Mouse (Mus musculus): ENCODE results near the gene Tomm40l. TPM values are rescaled to one million over a fixed set of nuclear protein-coding genes. Genes with fewer than 3 reads are reported as not detected.
A peak's percentile ranks its signal among the peaks of the same experiment; 100 is the strongest.

Tomm40l gene
- polyA plus RNA-seq, 1 experiment from 2014 or later, result 6.6 TPM

- Histone ChIP-seq H3K36me3 (replicated peaks; ENCODE audit: insufficient read depth, low read length) (no peaks in the 10 kb centered on the region), H3K27me3 (ENCODE audit: insufficient read depth, low read length) (no peaks in the 10 kb centered on the region), H3K4me1 (ENCODE audit: insufficient read depth) (no peaks in the 10 kb centered on the region), H3K9me3 (ENCODE audit: low read length) (no peaks in the 10 kb centered on the region), H3K4me2 (ENCODE audit: low read depth, low read length) (no peak overlapping the region), H3K27ac (ENCODE audit: low read depth) (no peak overlapping the region), H3K4me3 (ENCODE audit: low read depth, low read length) (no peak overlapping the region), H3K9ac (replicated peaks) (no peak overlapping the region)
- DNase-seq, result no peak
- TF ChIP-seq CTCF (IDR thresholded peaks at IDR 0.05; ENCODE audit: low read depth) (no peak), EP300 (IDR thresholded peaks at IDR 0.05; ENCODE audit: low read depth) (no peak)
- ATAC-seq, result no peak
- 90% methylated on average over 8 of the region's 8 CpGs for WGBS (ENCODE audit: insufficient replicate concordance)
Observed at GRCm38 (mm10) chr1:171172779-171173178, 49.5 kb downstream of the Tomm40l start.

DNA sequence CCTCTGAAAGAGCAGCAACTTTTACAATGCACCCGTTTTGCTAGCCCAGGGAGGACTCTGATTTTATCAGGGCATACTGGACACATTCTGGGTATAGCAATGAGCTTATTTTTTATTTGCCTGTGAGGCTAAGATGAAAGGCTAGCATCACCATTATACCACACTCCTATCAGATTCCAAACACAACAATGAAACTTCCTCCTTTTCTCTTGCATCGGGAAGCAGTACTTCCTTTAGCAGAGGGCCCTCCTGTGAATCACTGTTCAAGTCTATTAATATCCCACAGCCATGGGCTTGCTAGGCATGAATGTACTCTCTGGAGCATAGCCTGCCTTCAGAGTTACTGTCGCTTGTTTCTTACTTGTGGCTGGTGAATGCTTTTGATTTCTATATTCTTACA, 51.2 kb downstream of the Tomm40l start:
- Histone ChIP-seq H3K36me3 (replicated peaks; ENCODE audit: insufficient read depth, low read length) (no peaks in the 10 kb centered on the region), H3K27ac (ENCODE audit: low read depth) (no peak overlapping the region), H3K9me3 (ENCODE audit: low read length) (no peaks in the 10 kb centered on the region), H3K4me1 (ENCODE audit: insufficient read depth) (no peaks in the 10 kb centered on the region), H3K27me3 (ENCODE audit: insufficient read depth, low read length) (no peaks in the 10 kb centered on the region), H3K4me3 (ENCODE audit: low read depth, low read length) (no peak overlapping the region), H3K9ac (replicated peaks) (no peak overlapping the region), H3K4me2 (ENCODE audit: low read depth, low read length) (no peak overlapping the region)
- TF ChIP-seq CTCF (IDR thresholded peaks at IDR 0.05; ENCODE audit: low read depth), result no peak
- 27% methylated on average over 3 of the region's 3 CpGs for WGBS (ENCODE audit: insufficient replicate concordance)
- no peak for DNase-seq
- ATAC-seq, result peak; percentile 27; the same call in 1 of the 2 replicates

DNA sequence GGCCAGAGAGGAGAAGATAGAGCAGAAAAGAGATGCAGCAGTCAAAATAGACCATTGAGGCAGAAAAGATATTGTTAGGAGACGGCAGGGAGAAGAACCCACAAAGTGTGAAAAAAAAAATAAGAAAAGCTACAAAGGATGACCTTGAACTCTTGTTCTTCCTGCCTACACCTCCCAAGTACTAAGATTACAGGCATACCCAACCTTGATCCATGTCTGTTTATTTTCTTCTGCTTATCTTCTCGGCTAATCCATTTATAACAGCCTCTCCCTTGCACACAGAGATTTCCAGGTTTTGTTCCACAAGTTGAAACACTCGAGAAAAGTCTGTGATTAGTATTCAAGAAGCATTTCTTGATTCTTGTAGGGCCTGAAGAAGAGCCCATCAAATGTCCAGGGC, 52.4 kb downstream of the Tomm40l start:
- ATAC-seq (no peak), DNase-seq (no peak)
- Histone ChIP-seq H3K27me3 (ENCODE audit: insufficient read depth, low read length) (no peaks in the 10 kb centered on the region), H3K4me3 (ENCODE audit: low read depth, low read length) (no peak overlapping the region), H3K27ac (ENCODE audit: low read depth) (no peak overlapping the region), H3K36me3 (replicated peaks; ENCODE audit: insufficient read depth, low read length) (no peaks in the 10 kb centered on the region), H3K4me2 (ENCODE audit: low read depth, low read length) (no peak overlapping the region), H3K9ac (replicated peaks) (no peak overlapping the region), H3K9me3 (ENCODE audit: low read length) (no peaks in the 10 kb centered on the region), H3K4me1 (ENCODE audit: insufficient read depth) (no peaks in the 10 kb centered on the region)
- 52% methylated on average over 3 of the region's 3 CpGs for WGBS (ENCODE audit: insufficient replicate concordance)
- no peak for TF ChIP-seq EP300 (IDR thresholded peaks at IDR 0.05; ENCODE audit: low read depth)
- TF ChIP-seq CTCF (IDR thresholded peaks at IDR 0.05; ENCODE audit: low read depth), result no peak

DNA sequence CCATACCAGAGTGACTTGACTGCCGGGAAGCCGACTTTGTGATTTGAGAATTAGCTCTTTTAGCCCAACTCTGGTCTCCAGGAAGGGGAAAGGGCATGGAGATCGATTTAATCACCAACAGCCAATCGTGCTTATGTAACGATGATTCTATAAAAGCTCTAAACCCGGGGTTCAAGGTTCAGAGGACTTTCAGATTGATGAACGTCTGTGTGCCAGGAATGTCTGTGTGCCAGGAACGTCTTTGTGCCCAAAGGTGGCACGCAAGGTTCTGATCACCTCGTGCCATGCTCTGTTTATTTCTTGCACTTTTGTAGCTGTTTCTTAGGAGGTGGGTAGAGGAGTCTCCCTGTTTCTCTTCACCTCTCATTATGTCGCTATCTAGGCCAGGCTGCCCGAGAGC, 53.4 kb downstream of the Tomm40l start:
- H3K27me3 ChIP-seq (ENCODE audit: insufficient read depth, low read length), result no peaks in the 10 kb centered on the region
- no peak overlapping the region for H3K9ac ChIP-seq (replicated peaks)
- no peak overlapping the region for H3K4me2 ChIP-seq (ENCODE audit: low read depth, low read length)
- H3K4me1 ChIP-seq (ENCODE audit: insufficient read depth), result no peaks in the 10 kb centered on the region
- ATAC-seq (no peak), DNase-seq (no peak)
- no peaks in the 10 kb centered on the region for H3K9me3 ChIP-seq (ENCODE audit: low read length)
- no peak overlapping the region for H3K4me3 ChIP-seq (ENCODE audit: low read depth, low read length)
- WGBS (ENCODE audit: insufficient replicate concordance), result 76% methylated on average over 12 of the region's 12 CpGs
- no peaks in the 10 kb centered on the region for H3K36me3 ChIP-seq (replicated peaks; ENCODE audit: insufficient read depth, low read length)
- no peak overlapping the region for H3K27ac ChIP-seq (ENCODE audit: low read depth)
- no peak for TF ChIP-seq CTCF (IDR thresholded peaks at IDR 0.05; ENCODE audit: low read depth)
- no peak for TF ChIP-seq EP300 (IDR thresholded peaks at IDR 0.05; ENCODE audit: low read depth)

Other genes with a start within 250 kb of the Tomm40l start
- gene Fcgr2b, start 246.0 kb downstream of the Tomm40l start, polyA plus RNA-seq (2015; fragmentation: Nextera tagmentation; extraction: Ambion mirVana), result 18.0 and 18.7 TPM in 2 replicates
- gene Fcgr4, start 203.6 kb downstream of the Tomm40l start, polyA plus RNA-seq (2015; fragmentation: Nextera tagmentation; extraction: Ambion mirVana), result 9.4 and 9.7 TPM in 2 replicates
- gene Fcgr3, start 157.6 kb downstream of the Tomm40l start, polyA plus RNA-seq (2015; fragmentation: Nextera tagmentation; extraction: Ambion mirVana), result 40.3 and 41.8 TPM in 2 replicates
- 0.90 and 1.5 TPM in 2 replicates for gene Cfap126, start 108.6 kb downstream of the Tomm40l start, polyA plus RNA-seq (2015; fragmentation: Nextera tagmentation; extraction: Ambion mirVana)
- 207 and 212 TPM in 2 replicates for gene Sdhc, start 71.9 kb downstream of the Tomm40l start, polyA plus RNA-seq (2015; fragmentation: Nextera tagmentation; extraction: Ambion mirVana)
- 0.05 and 0.12 TPM in 2 replicates for gene Mpz, start 71.8 kb downstream of the Tomm40l start, polyA plus RNA-seq (2015; fragmentation: Nextera tagmentation; extraction: Ambion mirVana)
- gene Pcp4l1, start 26.2 kb downstream of the Tomm40l start, polyA plus RNA-seq (2015; fragmentation: Nextera tagmentation; extraction: Ambion mirVana), result 6.7 and 8.2 TPM in 2 replicates
- gene Nr1i3, start 8.5 kb downstream of the Tomm40l start, polyA plus RNA-seq (2015; fragmentation: Nextera tagmentation; extraction: Ambion mirVana), result 49.6 and 53.1 TPM in 2 replicates
- gene Apoa2, start 2.5 kb upstream of the Tomm40l start, polyA plus RNA-seq (2015; fragmentation: Nextera tagmentation; extraction: Ambion mirVana), result 20,306 and 20,852 TPM in 2 replicates
- 171 and 176 TPM in 2 replicates for gene Fcer1g, start 11.9 kb upstream of the Tomm40l start, polyA plus RNA-seq (2015; fragmentation: Nextera tagmentation; extraction: Ambion mirVana)
- gene Adamts4, start 27.9 kb upstream of the Tomm40l start, polyA plus RNA-seq (2015; fragmentation: Nextera tagmentation; extraction: Ambion mirVana), result 0.41 and 0.51 TPM in 2 replicates
- 158 and 170 TPM in 2 replicates for gene Ndufs2, start 28.9 kb upstream of the Tomm40l start, polyA plus RNA-seq (2015; fragmentation: Nextera tagmentation; extraction: Ambion mirVana)
- gene B4galt3, start 47.8 kb upstream of the Tomm40l start, polyA plus RNA-seq (2015; fragmentation: Nextera tagmentation; extraction: Ambion mirVana), result 16.0 and 16.7 TPM in 2 replicates
- gene Ppox, start 58.7 kb upstream of the Tomm40l start, polyA plus RNA-seq (2015; fragmentation: Nextera tagmentation; extraction: Ambion mirVana), result 61.5 and 69.6 TPM in 2 replicates
- gene Usp21, start 65.5 kb upstream of the Tomm40l start, polyA plus RNA-seq (2015; fragmentation: Nextera tagmentation; extraction: Ambion mirVana), result 13.9 and 15.1 TPM in 2 replicates
- gene Ufc1, start 72.5 kb upstream of the Tomm40l start, polyA plus RNA-seq (2015; fragmentation: Nextera tagmentation; extraction: Ambion mirVana), result 58.1 and 59.6 TPM in 2 replicates
- 16.4 and 17.7 TPM in 2 replicates for gene Dedd, start 106.6 kb upstream of the Tomm40l start, polyA plus RNA-seq (2015; fragmentation: Nextera tagmentation; extraction: Ambion mirVana)
- 73.4 and 74.6 TPM in 2 replicates for gene Nit1, start 123.1 kb upstream of the Tomm40l start, polyA plus RNA-seq (2015; fragmentation: Nextera tagmentation; extraction: Ambion mirVana)
- 46.2 and 47.7 TPM in 2 replicates for gene Pfdn2, start 123.2 kb upstream of the Tomm40l start, polyA plus RNA-seq (2015; fragmentation: Nextera tagmentation; extraction: Ambion mirVana)
- gene Klhdc9, start 138.3 kb upstream of the Tomm40l start, polyA plus RNA-seq (2015; fragmentation: Nextera tagmentation; extraction: Ambion mirVana), result 0.59 and 0.60 TPM in 2 replicates
- gene Nectin4, start 147.6 kb upstream of the Tomm40l start, polyA plus RNA-seq (2015; fragmentation: Nextera tagmentation; extraction: Ambion mirVana), result 0.15 and 0.22 TPM in 2 replicates
- gene Arhgap30, start 166.4 kb upstream of the Tomm40l start, polyA plus RNA-seq (2015; fragmentation: Nextera tagmentation; extraction: Ambion mirVana), result 5.6 and 7.0 TPM in 2 replicates
- gene Usf1, start 188.8 kb upstream of the Tomm40l start, polyA plus RNA-seq (2015; fragmentation: Nextera tagmentation; extraction: Ambion mirVana), result 22.6 and 25.4 TPM in 2 replicates
- 36.5 and 37.8 TPM in 2 replicates for gene Tstd1, start 196.4 kb upstream of the Tomm40l start, polyA plus RNA-seq (2015; fragmentation: Nextera tagmentation; extraction: Ambion mirVana)
- 57.9 and 61.7 TPM in 2 replicates for gene F11r, start 215.0 kb upstream of the Tomm40l start, polyA plus RNA-seq (2015; fragmentation: Nextera tagmentation; extraction: Ambion mirVana)

Measured in liver, postnatal 0 days (tissue).